ENCODE assay signal across 30 mouse cellular contexts in genomic region chr3:66802538-66802937, GRCm38 (mm10).
DNase-seq lines count a peak whose midpoint lies in the region; ATAC-seq and TF ChIP-seq lines count a peak whose summit lies in the region.
"Had no signal": no experiment of that assay in that cellular context is flagged by ENCODE, and none has a peak within 500 bp of the region (broad histone marks: within the 10 kb centered on the region; RNA-seq: fewer than 3 reads in every experiment).

No protein-coding gene starts in this region.

- DNase-seq in kidney, adult 18-20 months, result no peak
- peak; percentile 9 for DNase-seq in kidney, postnatal 0 days (ENCODE audit: low spot score)
- DNase-seq in kidney, postnatal 25 days, result no peak
- DNase-seq in NIH3T3 (ENCODE audit: low read depth), result peak; percentile 10
- DNase-seq in gastrocnemius, adult 18-20 months (ENCODE audit: low spot score), result no peak
- DNase-seq in spleen, adult 12 weeks (ENCODE audit: low spot score), result no peak
- DNase-seq: adrenal gland, adult 8-10 months; adrenal gland, postnatal 25 days; cerebellum, adult 11-12 months; cerebellum, adult 8-10 months; cerebellum, postnatal 10 days; cerebellum, postnatal 36 days; embryo, embryonic 11 days; gastrocnemius, postnatal 10 days; gastrocnemius, postnatal 36 days; heart, postnatal 10 days; heart, postnatal 36 days had no signal

- H3K36me3 ChIP-seq in kidney, embryonic 14.5 days (ENCODE audit: control insufficient read depth, insufficient read depth, low read length), result no peaks in the 10 kb centered on the region
- H3K36me3 ChIP-seq in kidney, postnatal 0 days (ENCODE audit: insufficient read depth, low read length), result no peaks in the 10 kb centered on the region
- H3K36me3 ChIP-seq: embryonic facial prominence, embryonic 10.5 days; embryonic facial prominence, embryonic 13.5 days; forebrain, embryonic 12.5 days; forebrain, embryonic 15.5 days; heart, embryonic 12.5 days; heart, embryonic 15.5 days; hindbrain, embryonic 10.5 days; hindbrain, embryonic 13.5 days had no signal

- H3K27ac ChIP-seq in kidney, embryonic 14.5 days (ENCODE audit: low read depth, low read length), result no peak overlapping the region
- no peak overlapping the region for H3K27ac ChIP-seq in kidney, postnatal 0 days
- H3K27ac ChIP-seq: embryonic facial prominence, embryonic 10.5 days; embryonic facial prominence, embryonic 13.5 days; forebrain, embryonic 12.5 days; forebrain, embryonic 15.5 days; heart, embryonic 15.5 days; hindbrain, embryonic 10.5 days; hindbrain, embryonic 13.5 days had no signal

- no peak overlapping the region for H3K4me3 ChIP-seq in kidney, embryonic 14.5 days (ENCODE audit: low read length)
- H3K4me3 ChIP-seq in kidney, postnatal 0 days (replicated peaks; ENCODE audit: low read depth, low read length), result no peak overlapping the region
- H3K4me3 ChIP-seq: embryonic facial prominence, embryonic 10.5 days; embryonic facial prominence, embryonic 13.5 days; erythroblast, embryonic 14.5 days; forebrain, embryonic 12.5 days; forebrain, embryonic 15.5 days; heart, embryonic 12.5 days; heart, embryonic 15.5 days; hindbrain, embryonic 10.5 days; hindbrain, embryonic 13.5 days had no signal

- H3K4me2 ChIP-seq in kidney, embryonic 14.5 days (replicated peaks; ENCODE audit: low read depth, low read length), result no peak overlapping the region
- H3K4me2 ChIP-seq in kidney, postnatal 0 days (ENCODE audit: low read length), result no peak overlapping the region
- H3K4me2 ChIP-seq: embryonic facial prominence, embryonic 13.5 days; forebrain, embryonic 12.5 days; forebrain, embryonic 15.5 days; heart, embryonic 12.5 days; heart, embryonic 15.5 days; hindbrain, embryonic 13.5 days had no signal

- peaks cover 4% of the 10 kb centered on the region; the same call in 1 of the 2 replicates for H3K27me3 ChIP-seq in kidney, embryonic 14.5 days (ENCODE audit: control insufficient read depth, insufficient read depth, low read length)
- H3K27me3 ChIP-seq in kidney, postnatal 0 days (ENCODE audit: insufficient read depth, low read length), result no peaks in the 10 kb centered on the region
- H3K27me3 ChIP-seq: forebrain, embryonic 12.5 days; forebrain, embryonic 15.5 days; heart, embryonic 12.5 days; heart, embryonic 15.5 days; hindbrain, embryonic 13.5 days had no signal

- H3K4me1 ChIP-seq in kidney, embryonic 14.5 days (ENCODE audit: control insufficient read depth, insufficient read depth, low read length), result no peaks in the 10 kb centered on the region
- no peaks in the 10 kb centered on the region for H3K4me1 ChIP-seq in kidney, postnatal 0 days (replicated peaks; ENCODE audit: insufficient read depth, low read length)
- H3K4me1 ChIP-seq: heart, embryonic 15.5 days had no signal

- TF ChIP-seq CTCF in kidney, postnatal 0 days (IDR thresholded peaks at IDR 0.05; ENCODE audit: low read depth), result no peak

- ATAC-seq in kidney, embryonic 14.5 days (ENCODE audit: low FRiP score, low TSS enrichment), result peak; percentile 43; the same call in 1 of the 2 replicates
- no peak for ATAC-seq in kidney, postnatal 0 days (replicated peaks; ENCODE audit: low FRiP score, low read depth)
- ATAC-seq: activated CD4-positive, CD25-positive, alpha-beta regulatory T cell, adult 4 months; CD4-positive, CD25-positive, alpha-beta regulatory T cell, adult 4 months; forebrain, embryonic 15.5 days; hindbrain, embryonic 16.5 days had no signal

- H3K9me3 ChIP-seq in kidney, embryonic 14.5 days (ENCODE audit: control insufficient read depth, low read length), result no peaks in the 10 kb centered on the region
- H3K9me3 ChIP-seq in kidney, postnatal 0 days (replicated peaks; ENCODE audit: low read length), result no peaks in the 10 kb centered on the region
- H3K9me3 ChIP-seq: embryonic facial prominence, embryonic 10.5 days; embryonic facial prominence, embryonic 13.5 days; forebrain, embryonic 12.5 days; forebrain, embryonic 15.5 days; heart, embryonic 12.5 days; heart, embryonic 15.5 days; hindbrain, embryonic 10.5 days; hindbrain, embryonic 13.5 days had no signal

- 75% methylated on average over 5 of the region's 5 CpGs for WGBS in kidney, embryonic 14.5 days
- WGBS in kidney, postnatal 0 days, result 52% methylated on average over 5 of the region's 5 CpGs

- no peak overlapping the region for H3K9ac ChIP-seq in kidney, embryonic 14.5 days (ENCODE audit: low read depth, low read length)
- H3K9ac ChIP-seq in kidney, postnatal 0 days (ENCODE audit: low read depth, low read length), result no peak overlapping the region
- H3K9ac ChIP-seq: embryonic facial prominence, embryonic 13.5 days; forebrain, embryonic 12.5 days; forebrain, embryonic 15.5 days; heart, embryonic 12.5 days; heart, embryonic 15.5 days; hindbrain, embryonic 13.5 days had no signal

Comparison
In these comparisons a context has a peak if more than half of its experiments do, and no peak if none do; other contexts are left out.
1. DNase-seq: peak in kidney, postnatal 0 days (single experiment) and NIH3T3 (single experiment); none in kidney, adult 18-20 months (single experiment), kidney, postnatal 25 days (0 of 2), gastrocnemius, adult 18-20 months (single experiment) and spleen, adult 12 weeks (single experiment).